Mouse (Mus musculus): Measurements from ENCODE around the gene Opcml. TPM values are rescaled to one million over a fixed set of nuclear protein-coding genes. Genes with fewer than 3 reads are reported as not detected.

Gene Opcml
- total RNA-seq, 2 experiments from 2014 or later: 365 to 394 TPM

GRCm38 (mm10) chr9:28337837-28338236, 547.3 kb downstream of the Opcml start:
- intact Hi-C loops (cut with DNase I): no loop called here
- DNase-seq (ENCODE audit: low spot score in 2 of 2): peak; percentile 13 to 21

- DNase-seq (ENCODE audit: low spot score in 2 of 2): no peak
- intact Hi-C loops (cut with DNase I): loop anchor here (5.0 kb wide), 1 partner anchor 42 kb away; no protein-coding TSS in a partner anchor
Measured at GRCm38 (mm10) chr9:28354978-28355377, 564.4 kb downstream of the Opcml start.

- intact Hi-C loops (cut with DNase I): no loop called here
Measured at GRCm38 (mm10) chr9:28357946-28358345, 567.4 kb downstream of the Opcml start.

GRCm38 (mm10) chr9:28360691-28361090, 570.1 kb downstream of the Opcml start:
- DNase-seq (ENCODE audit: low spot score in 2 of 2): no peak
- intact Hi-C loops (cut with DNase I): no loop called here

More at GRCm38 (mm10) chr9:28357946-28358345, 567.4 kb downstream of the Opcml start:
- DNase-seq (ENCODE audit: low spot score in 2 of 2): no peak

- intact Hi-C loops (cut with DNase I): no loop called here
- peak; percentile 9 to 28 for DNase-seq (ENCODE audit: low spot score in 2 of 2)
Measured at GRCm38 (mm10) chr9:28364473-28365159, 574.0 kb downstream of the Opcml start.

- DNase-seq (ENCODE audit: low spot score in 2 of 2): no peak
- intact Hi-C loops (cut with DNase I): no loop called here
Measured at GRCm38 (mm10) chr9:28365160-28365473, 574.5 kb downstream of the Opcml start.

GRCm38 (mm10) chr9:28386527-28387175, 596.1 kb downstream of the Opcml start:
- intact Hi-C loops (cut with DNase I): no loop called here

GRCm38 (mm10) chr9:28395222-28395621, 604.6 kb downstream of the Opcml start:
- intact Hi-C loops (cut with DNase I): loop anchor here (5.0 kb wide), 1 partner anchor 43 kb away; no protein-coding TSS in a partner anchor
- DNase-seq (ENCODE audit: low spot score in 2 of 2): no peak

More at GRCm38 (mm10) chr9:28386527-28387175, 596.1 kb downstream of the Opcml start:
- DNase-seq (ENCODE audit: low spot score in 2 of 2): peak; percentile 67 to 75

GRCm38 (mm10) chr9:28395638-28396037, 605.1 kb downstream of the Opcml start:
- intact Hi-C loops (cut with DNase I): loop anchor here (5.0 kb wide), 1 partner anchor 43 kb away; no protein-coding TSS in a partner anchor
- DNase-seq (ENCODE audit: low spot score in 2 of 2): no peak

GRCm38 (mm10) chr9:28402770-28403650, 612.4 kb downstream of the Opcml start:
- DNase-seq (ENCODE audit: low spot score in 2 of 2): peak; percentile 58 to 69
- intact Hi-C loops (cut with DNase I): loop anchor here (5.0 kb wide), 1 partner anchor 141 kb away; no protein-coding TSS in a partner anchor

- DNase-seq (ENCODE audit: low spot score in 2 of 2): peak; percentile 82 to 84
- intact Hi-C loops (cut with DNase I): loop anchor here (5.0 kb wide), 1 partner anchor 142 kb away; no protein-coding TSS in a partner anchor
Measured at GRCm38 (mm10) chr9:28403831-28404562, 613.4 kb downstream of the Opcml start.

GRCm38 (mm10) chr9:28404616-28405015, 614.0 kb downstream of the Opcml start:
- no peak for DNase-seq (ENCODE audit: low spot score in 2 of 2)
- intact Hi-C loops (cut with DNase I): loop anchor here (5.0 kb wide), 1 partner anchor 142 kb away; no protein-coding TSS in a partner anchor

- intact Hi-C loops (cut with DNase I): no loop called here
- DNase-seq (ENCODE audit: low spot score in 2 of 2): peak; percentile 24 to 69
Measured at GRCm38 (mm10) chr9:28405816-28406215, 615.2 kb downstream of the Opcml start.

GRCm38 (mm10) chr9:28420808-28421207, 630.2 kb downstream of the Opcml start:
- intact Hi-C loops (cut with DNase I): loop anchor here (10.0 kb wide), 1 partner anchor 244 kb away; no protein-coding TSS in a partner anchor

GRCm38 (mm10) chr9:28423407-28423806, 632.8 kb downstream of the Opcml start:
- intact Hi-C loops (cut with DNase I): loop anchor here (10.0 kb wide), 1 partner anchor 241 kb away; no protein-coding TSS in a partner anchor
- peak; percentile 36 to 42 for DNase-seq (ENCODE audit: low spot score in 2 of 2)

More at GRCm38 (mm10) chr9:28420808-28421207, 630.2 kb downstream of the Opcml start:
- DNase-seq (ENCODE audit: low spot score in 2 of 2): no peak

- intact Hi-C loops (cut with DNase I): no loop called here
Measured at GRCm38 (mm10) chr9:28432159-28432558, 641.6 kb downstream of the Opcml start.

GRCm38 (mm10) chr9:28438752-28439151, 648.2 kb downstream of the Opcml start:
- no peak for DNase-seq (ENCODE audit: low spot score in 2 of 2)
- intact Hi-C loops (cut with DNase I): no loop called here

More at GRCm38 (mm10) chr9:28432159-28432558, 641.6 kb downstream of the Opcml start:
- DNase-seq (ENCODE audit: low spot score in 2 of 2): no peak

- DNase-seq (ENCODE audit: low spot score in 2 of 2): no peak
- intact Hi-C loops (cut with DNase I): no loop called here
Measured at GRCm38 (mm10) chr9:28439433-28440191, 649.0 kb downstream of the Opcml start.
